Mouse (Mus musculus): Measurements from ENCODE around the gene Rad9b. TPM values are rescaled to one million over a fixed set of nuclear protein-coding genes. Genes with fewer than 3 reads are reported as not detected.

Gene Rad9b
- polyA plus RNA-seq, 1 experiment, result 0.25 TPM

- Histone ChIP-seq H3K4me1 (peaks cover 73% of the 10 kb centered on the region), H3K27me3 (replicated peaks) (no peaks in the 10 kb centered on the region), H3K4me3 (replicated peaks) (no peak overlapping the region), H3K36me3 (replicated peaks; ENCODE audit: low read length) (peaks cover 48% of the 10 kb centered on the region), H3K9me3 (no peaks in the 10 kb centered on the region)
- no peak for TF ChIP-seq GATA1 (IDR thresholded peaks at IDR 0.05; ENCODE audit: borderline replicate concordance, low read length)
- no peak for TF ChIP-seq FLI1 (IDR thresholded peaks at IDR 0.05; ENCODE audit: low read length)
Measured at GRCm38 (mm10) chr5:122303937-122304336, 50.1 kb downstream of the Rad9b start.

- H3K9me3 ChIP-seq, result no peaks in the 10 kb centered on the region
- H3K4me3 ChIP-seq (replicated peaks), result no peak overlapping the region
- H3K4me1 ChIP-seq, result peaks cover 74% of the 10 kb centered on the region
- no peaks in the 10 kb centered on the region for H3K27me3 ChIP-seq (replicated peaks)
- peaks cover 44% of the 10 kb centered on the region for H3K36me3 ChIP-seq (replicated peaks; ENCODE audit: low read length)
- TF ChIP-seq FLI1 (IDR thresholded peaks at IDR 0.05; ENCODE audit: low read length) (no peak), GATA1 (IDR thresholded peaks at IDR 0.05; ENCODE audit: borderline replicate concordance, low read length) (no peak)
Measured at GRCm38 (mm10) chr5:122302810-122303745, 51.0 kb downstream of the Rad9b start.

- Histone ChIP-seq H3K9me3 (no peaks in the 10 kb centered on the region), H3K4me1 (peaks cover 71% of the 10 kb centered on the region), H3K36me3 (replicated peaks; ENCODE audit: low read length) (peaks cover 39% of the 10 kb centered on the region), H3K4me3 (replicated peaks) (no peak overlapping the region), H3K27me3 (replicated peaks) (no peaks in the 10 kb centered on the region)
- no peak for TF ChIP-seq GATA1 (IDR thresholded peaks at IDR 0.05; ENCODE audit: borderline replicate concordance, low read length)
- TF ChIP-seq FLI1 (IDR thresholded peaks at IDR 0.05; ENCODE audit: low read length), result no peak
Measured at GRCm38 (mm10) chr5:122300071-122300518, 53.9 kb downstream of the Rad9b start.

- Histone ChIP-seq H3K27me3 (replicated peaks) (no peaks in the 10 kb centered on the region), H3K4me1 (peaks cover 77% of the 10 kb centered on the region), H3K9me3 (no peaks in the 10 kb centered on the region), H3K36me3 (replicated peaks; ENCODE audit: low read length) (peaks cover 61% of the 10 kb centered on the region), H3K4me3 (replicated peaks) (peak overlapping the region; percentile 14)
- TF ChIP-seq GATA1 (IDR thresholded peaks at IDR 0.05; ENCODE audit: borderline replicate concordance, low read length) (no peak), FLI1 (IDR thresholded peaks at IDR 0.05; ENCODE audit: low read length) (no peak)
Measured at GRCm38 (mm10) chr5:122295113-122295935, 58.7 kb downstream of the Rad9b start.

- no peak for TF ChIP-seq FLI1 (IDR thresholded peaks at IDR 0.05; ENCODE audit: low read length)
- TF ChIP-seq GATA1 (IDR thresholded peaks at IDR 0.05; ENCODE audit: borderline replicate concordance, low read length), result no peak
Measured at GRCm38 (mm10) chr5:122294219-122294735, 59.8 kb downstream of the Rad9b start.

GRCm38 (mm10) chr5:122293131-122293530 lies 60.9 kb downstream of the Rad9b start:
- H3K4me1 ChIP-seq, result peaks cover 75% of the 10 kb centered on the region
- TF ChIP-seq GATA1 (IDR thresholded peaks at IDR 0.05; ENCODE audit: borderline replicate concordance, low read length) (no peak), FLI1 (IDR thresholded peaks at IDR 0.05; ENCODE audit: low read length) (no peak)
- no peaks in the 10 kb centered on the region for H3K27me3 ChIP-seq (replicated peaks)
- H3K36me3 ChIP-seq (replicated peaks; ENCODE audit: low read length), result peaks cover 65% of the 10 kb centered on the region
- no peak overlapping the region for H3K4me3 ChIP-seq (replicated peaks)
- H3K9me3 ChIP-seq, result no peaks in the 10 kb centered on the region

More at GRCm38 (mm10) chr5:122294219-122294735, 59.8 kb downstream of the Rad9b start:
- H3K36me3 ChIP-seq (replicated peaks; ENCODE audit: low read length), result peaks cover 59% of the 10 kb centered on the region
- H3K9me3 ChIP-seq, result no peaks in the 10 kb centered on the region
- peaks cover 71% of the 10 kb centered on the region for H3K4me1 ChIP-seq
- no peaks in the 10 kb centered on the region for H3K27me3 ChIP-seq (replicated peaks)
- H3K4me3 ChIP-seq (replicated peaks), result no peak overlapping the region

GRCm38 (mm10) chr5:122291553-122292339 lies 62.3 kb downstream of the Rad9b start:
- peaks cover 83% of the 10 kb centered on the region for H3K4me1 ChIP-seq
- TF ChIP-seq GATA1 (IDR thresholded peaks at IDR 0.05; ENCODE audit: borderline replicate concordance, low read length) (no peak), FLI1 (IDR thresholded peaks at IDR 0.05; ENCODE audit: low read length) (no peak)

GRCm38 (mm10) chr5:122291149-122291548 lies 62.9 kb downstream of the Rad9b start:
- peaks cover 64% of the 10 kb centered on the region for H3K36me3 ChIP-seq (replicated peaks; ENCODE audit: low read length)
- H3K27me3 ChIP-seq (replicated peaks), result no peaks in the 10 kb centered on the region
- TF ChIP-seq GATA1 (IDR thresholded peaks at IDR 0.05; ENCODE audit: borderline replicate concordance, low read length), result no peak
- TF ChIP-seq FLI1 (IDR thresholded peaks at IDR 0.05; ENCODE audit: low read length), result no peak
- peaks cover 80% of the 10 kb centered on the region for H3K4me1 ChIP-seq
- H3K4me3 ChIP-seq (replicated peaks), result no peak overlapping the region
- H3K9me3 ChIP-seq, result no peaks in the 10 kb centered on the region

More at GRCm38 (mm10) chr5:122291553-122292339, 62.3 kb downstream of the Rad9b start:
- Histone ChIP-seq H3K36me3 (replicated peaks; ENCODE audit: low read length) (peaks cover 66% of the 10 kb centered on the region), H3K4me3 (replicated peaks) (peak overlapping the region; percentile 53), H3K27me3 (replicated peaks) (no peaks in the 10 kb centered on the region), H3K9me3 (no peaks in the 10 kb centered on the region)

Measured in megakaryocyte, embryonic 14.5 days (primary cell).